Mouse (Mus musculus) lung, embryonic 14.5 days (tissue): ENCODE results near the gene Prkag2. TPM values are rescaled to one million over a fixed set of nuclear protein-coding genes. Genes with fewer than 3 reads are reported as not detected.
A peak's percentile ranks its signal among the peaks of the same experiment; 100 is the strongest.
"Not testable (repeated sequence)": the region's sequence is repeated elsewhere in the genome, so short reads cannot be mapped to it uniquely, and the experiment has no call there.

Experiments
- ATAC-seq: fragments of 200-750 bp; cut with Nextera tagmentation; 2 replicates; pipeline ENCODE4 v1.8.0; 2017; ENCODE audit warnings: mild to moderate bottlenecking, moderate TSS enrichment, moderate library complexity; ENCODE audit not compliant: insufficient read depth
- DNase-seq: peaks from one replicate; pipeline ENCODE4 v3.0.0-alpha.2; 2015
- H3K27ac ChIP-seq: fragments of 300-500 bp; sonication (generic); 2 replicates; pipeline ENCODE4 v1.5.1; 2014; ENCODE audit warnings: low read depth, mild to moderate bottlenecking, moderate library complexity
- H3K27me3 ChIP-seq: fragments of 300-500 bp; sonication (generic); 2 replicates; pipeline ENCODE4 v1.6.1; 2014; ENCODE audit warnings: low read length, control low read depth; ENCODE audit not compliant: insufficient read depth
- H3K36me3 ChIP-seq: fragments of 300-500 bp; sonication (generic); 2 replicates; pipeline ENCODE4 v1.6.1; 2014; ENCODE audit warnings: control low read depth; ENCODE audit not compliant: insufficient read depth
- H3K4me1 ChIP-seq: fragments of 300-500 bp; sonication (generic); 2 replicates; pipeline ENCODE4 v1.6.1; 2014; ENCODE audit warnings: antibody characterized with exemption, control low read depth; ENCODE audit not compliant: insufficient read depth
- H3K4me2 ChIP-seq: fragments of 300-500 bp; sonication (generic); 2 replicates; pipeline ENCODE4 v1.6.1; 2014; ENCODE audit warnings: mild to moderate bottlenecking
- H3K4me3 ChIP-seq: fragments of 300-500 bp; sonication (generic); 2 replicates; pipeline ENCODE4 v1.5.1; 2014; ENCODE audit warnings: low read depth, low read length
- H3K9ac ChIP-seq: fragments of 300-500 bp; sonication (generic); 2 replicates; pipeline ENCODE4 v1.6.1; 2014
- H3K9me3 ChIP-seq: fragments of 300-500 bp; sonication (generic); 2 replicates; pipeline ENCODE4 v1.6.1; 2016; ENCODE audit warnings: low read depth, low read length, control low read depth
- CTCF ChIP-seq: IDR thresholded peaks from 2 replicates; pipeline ENCODE4 v1.5.1; 2016; ENCODE audit warnings: antibody characterized with exemption, low read depth
- WGBS: fragments of 180-500 bp; shearing (Covaris S2); extraction: QIAGEN DNeasy Blood & Tissue Kit; methylation state at CpG from one replicate; pipeline ENCODE4 v1.1.7; 2014; 5-methylcytosine and 5-hydroxymethylcytosine counted together
- polyA plus RNA-seq: library from polyadenylated mRNA; unstranded; fragments of >200 nt; fragmentation: Nextera tagmentation; extraction: Ambion mirVana; gene quantifications from 2 replicates; pipeline ENCODE4 v1.2.1, GENCODE M21; 2014

Prkag2 gene
- polyA plus RNA-seq, 1 experiment from 2014 or later: 25.6 TPM

DNA sequence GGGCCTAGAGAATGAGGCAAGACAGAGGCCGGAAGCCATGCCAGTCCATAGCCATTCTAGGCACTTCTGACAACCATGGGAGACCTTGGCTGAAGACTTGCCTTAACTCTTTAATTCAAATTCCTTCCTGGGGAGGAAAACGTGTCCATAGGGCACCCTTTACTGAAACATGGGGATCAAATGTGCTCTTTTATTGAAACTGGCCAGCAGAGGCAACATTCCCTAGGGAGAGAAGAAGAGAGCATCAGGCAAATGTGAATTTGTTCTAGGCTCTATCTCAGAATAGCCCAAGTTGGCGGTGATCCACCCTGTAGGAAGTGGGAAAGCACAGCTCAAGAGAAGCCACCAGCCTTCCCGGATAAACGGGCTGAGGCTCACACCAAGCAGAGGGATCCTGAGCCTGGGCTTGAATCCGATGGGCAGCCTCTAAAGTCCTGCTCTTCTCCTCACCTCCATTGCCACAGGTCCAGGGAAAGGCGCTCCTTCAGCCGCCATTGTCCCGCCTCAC lies 19.9 kb downstream of the Prkag2 start:
- H3K27me3 ChIP-seq: no peaks in the 10 kb centered on the region
- 92% methylated on average over 9 of the region's 9 CpGs for WGBS
- no peaks in the 10 kb centered on the region for H3K9me3 ChIP-seq
- ATAC-seq (no peak), DNase-seq (no peak)
- H3K4me1 ChIP-seq: peaks cover 1% of the 10 kb centered on the region; the same call in 1 of the 2 replicates
- no peak overlapping the region for H3K27ac ChIP-seq
- H3K9ac ChIP-seq: no peak overlapping the region
- TF ChIP-seq CTCF: no peak
- H3K4me3 ChIP-seq: no peak overlapping the region
- no peaks in the 10 kb centered on the region for H3K36me3 ChIP-seq
- H3K4me2 ChIP-seq: no peak overlapping the region

DNA sequence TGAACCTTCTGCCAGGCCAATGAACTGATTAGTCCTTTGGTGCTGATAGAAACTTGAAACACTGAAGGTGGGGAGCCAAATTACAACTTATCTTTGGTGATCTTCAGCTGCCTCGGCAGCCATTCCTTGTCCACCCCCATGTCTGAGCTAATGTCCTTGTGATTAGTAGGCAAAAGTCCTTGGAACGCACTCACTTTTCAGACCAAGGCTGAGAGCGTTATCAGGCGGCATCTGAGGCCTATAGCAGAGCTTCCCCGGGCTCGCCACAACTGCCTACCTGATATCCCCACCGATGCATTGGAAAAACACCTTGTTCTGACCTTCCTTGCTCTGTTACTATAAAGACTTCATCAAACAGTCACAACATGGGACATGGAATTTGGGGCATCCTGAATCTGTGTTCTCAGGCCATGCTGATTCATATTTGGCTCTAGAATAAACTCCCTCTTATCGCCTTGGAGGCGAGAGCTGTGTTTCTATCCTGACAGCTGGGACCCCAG lies 20.6 kb downstream of the Prkag2 start:
- H3K4me2 ChIP-seq: no peak overlapping the region
- 85% methylated on average over 9 of the region's 9 CpGs for WGBS
- ATAC-seq (no peak), DNase-seq (no peak)
- no peaks in the 10 kb centered on the region for H3K27me3 ChIP-seq
- H3K36me3 ChIP-seq: no peaks in the 10 kb centered on the region
- H3K27ac ChIP-seq: no peak overlapping the region
- no peaks in the 10 kb centered on the region for H3K9me3 ChIP-seq
- H3K9ac ChIP-seq: no peak overlapping the region
- no peak for TF ChIP-seq CTCF
- H3K4me3 ChIP-seq: no peak overlapping the region
- no peaks in the 10 kb centered on the region for H3K4me1 ChIP-seq

DNA sequence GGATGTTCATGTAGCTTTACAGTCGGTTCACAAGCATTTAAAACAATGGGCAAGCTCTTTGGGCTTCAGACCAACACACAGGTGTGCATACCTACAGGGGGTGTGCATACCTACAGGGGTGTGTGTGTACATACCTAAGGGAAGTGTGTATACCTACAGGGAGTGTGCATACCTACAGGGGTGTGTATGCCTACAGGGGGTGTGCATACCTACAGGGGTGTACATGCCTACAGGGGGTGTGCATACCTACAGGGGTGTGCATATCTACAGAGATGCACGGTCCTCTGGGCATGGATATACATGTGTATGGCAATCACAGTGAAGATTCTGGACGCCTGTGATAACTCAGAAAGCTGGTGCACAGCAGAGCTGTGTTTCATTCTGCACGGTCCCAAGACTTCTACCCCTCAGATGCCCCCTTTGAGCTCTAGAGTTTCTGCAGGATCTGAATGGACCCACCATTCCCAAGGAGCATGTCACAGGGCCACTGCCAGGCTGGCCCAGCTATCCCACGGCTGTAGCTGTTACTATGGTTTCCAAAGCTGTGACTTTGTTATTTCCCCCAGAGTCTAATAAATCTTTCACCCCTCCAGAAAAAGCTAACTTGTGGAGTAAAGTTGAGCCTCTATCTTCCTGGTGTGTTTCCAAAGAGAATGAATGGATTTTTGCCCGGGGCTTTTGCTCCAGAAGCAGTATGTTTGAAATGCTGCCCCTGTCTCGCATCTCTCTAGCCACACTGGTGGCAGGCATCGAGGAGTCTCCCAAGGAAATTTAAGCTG lies 22.4 kb downstream of the Prkag2 start:
- DNase-seq (no peak), ATAC-seq (no peak)
- WGBS: 61% methylated on average over 8 of the region's 8 CpGs
- Histone ChIP-seq H3K4me1 (no peaks in the 10 kb centered on the region), H3K4me3 (no peak overlapping the region), H3K27me3 (no peaks in the 10 kb centered on the region), H3K36me3 (no peaks in the 10 kb centered on the region), H3K9me3 (no peaks in the 10 kb centered on the region), H3K9ac (no peak overlapping the region), H3K4me2 (no peak overlapping the region), H3K27ac (no peak overlapping the region)
- TF ChIP-seq CTCF: no peak

DNA sequence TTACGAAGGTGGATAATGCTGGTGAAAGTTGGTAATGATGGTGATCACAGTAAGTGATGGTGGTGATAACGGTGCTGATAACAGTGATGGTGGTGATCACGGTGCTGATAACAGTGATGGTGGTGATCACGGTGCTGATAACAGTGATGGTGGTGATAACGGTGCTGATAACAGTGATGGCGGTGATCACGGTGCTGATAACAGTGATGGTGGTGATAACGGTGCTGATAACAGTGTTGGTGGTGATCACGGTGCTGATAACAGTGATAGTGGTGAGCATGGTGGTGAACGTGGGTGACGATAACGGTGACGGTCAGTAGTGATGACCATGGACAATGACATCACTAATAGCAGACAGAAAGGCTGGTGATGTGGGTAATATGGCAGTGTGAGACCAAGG lies 23.2 kb downstream of the Prkag2 start:
- not testable (repeated sequence) for DNase-seq, H3K4me1 ChIP-seq, ATAC-seq, H3K4me3 ChIP-seq, H3K9ac ChIP-seq, H3K27me3 ChIP-seq, H3K4me2 ChIP-seq, H3K27ac ChIP-seq, H3K36me3 ChIP-seq, H3K9me3 ChIP-seq
- 81% methylated on average over 13 of the region's 13 CpGs for WGBS

- Histone ChIP-seq H3K4me2 (no peak overlapping the region), H3K27me3 (no peaks in the 10 kb centered on the region), H3K27ac (no peak overlapping the region), H3K9ac (no peak overlapping the region), H3K4me1 (no peaks in the 10 kb centered on the region), H3K9me3 (no peaks in the 10 kb centered on the region), H3K36me3 (no peaks in the 10 kb centered on the region), H3K4me3 (no peak overlapping the region)
- no peak for DNase-seq
- 71% methylated on average over 4 of the region's 4 CpGs for WGBS
- ATAC-seq: no peak
- TF ChIP-seq CTCF: no peak
These were observed 24.8 kb downstream of the Prkag2 start for GRCm38 (mm10) chr5:25075623-25076022.

GRCm38 (mm10) chr5:25069815-25070214 lies 30.6 kb downstream of the Prkag2 start:
- Histone ChIP-seq H3K9ac (no peak overlapping the region), H3K36me3 (no peaks in the 10 kb centered on the region), H3K4me1 (peaks cover 21% of the 10 kb centered on the region), H3K4me2 (no peak overlapping the region), H3K4me3 (no peak overlapping the region), H3K27ac (no peak overlapping the region), H3K9me3 (no peaks in the 10 kb centered on the region), H3K27me3 (no peaks in the 10 kb centered on the region)
- no peak for DNase-seq
- TF ChIP-seq CTCF: no peak
- WGBS: 49% methylated on average over 5 of the region's 5 CpGs
- no peak for ATAC-seq

- ATAC-seq: peak; percentile 30; the same call in 1 of the 2 replicates
- Histone ChIP-seq H3K27ac (peak overlapping the region; percentile 70), H3K9ac (no peak overlapping the region), H3K9me3 (no peaks in the 10 kb centered on the region), H3K27me3 (no peaks in the 10 kb centered on the region), H3K36me3 (no peaks in the 10 kb centered on the region), H3K4me2 (no peak overlapping the region), H3K4me3 (no peak overlapping the region), H3K4me1 (peaks cover 21% of the 10 kb centered on the region)
- WGBS: 21% methylated on average over 6 of the region's 6 CpGs
- no peak for TF ChIP-seq CTCF
- DNase-seq: peak; percentile 59
These were observed 33.3 kb downstream of the Prkag2 start for GRCm38 (mm10) chr5:25067122-25067521.
